Comparison of ENCODE assay signal across 11 mouse cellular contexts in genomic region chr10:117151241-117151640, GRCm38 (mm10). TPM values are rescaled to one million over a fixed set of nuclear protein-coding genes. Genes with fewer than 3 reads are reported as not detected.
A peak's percentile ranks its signal among the peaks of the same experiment; 100 is the strongest.
DNase-seq lines count a peak whose midpoint lies in the region; ATAC-seq and TF ChIP-seq lines count a peak whose summit lies in the region.
"Had no signal": no experiment of that assay in that cellular context is flagged by ENCODE, and none has a peak within 500 bp of the region (broad histone marks: within the 10 kb centered on the region; RNA-seq: fewer than 3 reads in every experiment).

No protein-coding gene starts in this region.

- H3K4me2 ChIP-seq in lung, embryonic 15.5 days: peak overlapping the region; percentile 79; the same call in 1 of the 2 replicates
- H3K4me2 ChIP-seq in liver, embryonic 14.5 days (ENCODE audit: low read depth): peak overlapping the region; percentile 43

- TF ChIP-seq EP300 in liver, embryonic 14.5 days (IDR thresholded peaks at IDR 0.05; ENCODE audit: low read depth): no peak

- no peak for DNase-seq in heart, embryonic 10.5 days (ENCODE audit: low spot score)
- no peak for DNase-seq in heart, adult 18-20 months
- DNase-seq in lung, postnatal 36 days: no peak
- DNase-seq in embryo, embryonic 11 days: peak; percentile 34
- no peak for DNase-seq in liver, embryonic 14.5 days (ENCODE audit: low read depth in 3 of 3, low spot score in 3 of 3)
- DNase-seq in thymus, postnatal 4 days: no peak
- no peak for DNase-seq in gastrocnemius, adult 2 months
- DNase-seq: adrenal gland, postnatal 10 days; cerebellum, postnatal 10 days; gastrocnemius, postnatal 14 days had no signal

- peak overlapping the region; percentile 85 for H3K27ac ChIP-seq in heart, embryonic 10.5 days
- H3K27ac ChIP-seq in lung, embryonic 15.5 days: no peak overlapping the region
- no peak overlapping the region for H3K27ac ChIP-seq in liver, embryonic 14.5 days
- no peak overlapping the region for H3K27ac ChIP-seq in gastrocnemius, adult 2 months

- intact Hi-C loops in gastrocnemius, adult 2 months (cut with DNase I): loop anchor here (5.0 kb wide), 1 partner anchor 61 kb away; no protein-coding TSS in a partner anchor

- H3K4me1 ChIP-seq in heart, embryonic 10.5 days: peaks cover 32% of the 10 kb centered on the region
- H3K4me1 ChIP-seq in lung, embryonic 15.5 days: peaks cover 38% of the 10 kb centered on the region
- H3K4me1 ChIP-seq in liver, embryonic 14.5 days (replicated peaks; ENCODE audit: control insufficient read depth in 2 of 2, insufficient read depth in 2 of 2, low read length in 1 of 2): peaks cover 17 to 24% of the 10 kb centered on the region in 2 experiments

- 7% methylated on average over 11 of the region's 11 CpGs for WGBS in heart, embryonic 10.5 days
- WGBS in lung, embryonic 15.5 days: 18% methylated on average over 11 of the region's 11 CpGs
- 43% methylated on average over 11 of the region's 11 CpGs for WGBS in liver, embryonic 14.5 days (ENCODE audit: insufficient replicate concordance)

- no peak for TF ChIP-seq CTCF in liver, embryonic 14.5 days (IDR thresholded peaks at IDR 0.05; ENCODE audit: low read depth)
- no peak for TF ChIP-seq CTCF in gastrocnemius, adult 2 months (IDR thresholded peaks at IDR 0.05)

- H3K36me3 ChIP-seq in heart, embryonic 10.5 days: no peaks in the 10 kb centered on the region
- no peaks in the 10 kb centered on the region for H3K36me3 ChIP-seq in lung, embryonic 15.5 days
- no peaks in the 10 kb centered on the region for H3K36me3 ChIP-seq in liver, embryonic 14.5 days (replicated peaks; ENCODE audit: control insufficient read depth, insufficient read depth, low read depth)

- H3K9ac ChIP-seq in lung, embryonic 15.5 days: no peak overlapping the region
- H3K9ac ChIP-seq in liver, embryonic 14.5 days (replicated peaks): no peak overlapping the region

- H3K27me3 ChIP-seq in heart, embryonic 10.5 days (ENCODE audit: insufficient read depth, poor library complexity, severe bottlenecking): no peaks in the 10 kb centered on the region
- H3K27me3 ChIP-seq in lung, embryonic 15.5 days: no peaks in the 10 kb centered on the region
- no peaks in the 10 kb centered on the region for H3K27me3 ChIP-seq in liver, embryonic 14.5 days (ENCODE audit: control insufficient read depth, insufficient read depth, low read length)

- no peak for ATAC-seq in lung, embryonic 15.5 days (ENCODE audit: borderline replicate concordance, extremely low read depth, low FRiP score, low TSS enrichment)
- no peak for ATAC-seq in liver, embryonic 14.5 days (ENCODE audit: insufficient read depth)

- peak overlapping the region; percentile 99 for H3K4me3 ChIP-seq in heart, embryonic 10.5 days
- H3K4me3 ChIP-seq in lung, embryonic 15.5 days: no peak overlapping the region
- no peak overlapping the region for H3K4me3 ChIP-seq in liver, embryonic 14.5 days (ENCODE audit: insufficient read depth in 1 of 2, low read depth in 2 of 2, low read length in 2 of 2)
- H3K4me3 ChIP-seq in gastrocnemius, adult 2 months: no peak overlapping the region

- no peaks in the 10 kb centered on the region for H3K9me3 ChIP-seq in heart, embryonic 10.5 days
- no peaks in the 10 kb centered on the region for H3K9me3 ChIP-seq in lung, embryonic 15.5 days
- no peaks in the 10 kb centered on the region for H3K9me3 ChIP-seq in liver, embryonic 14.5 days (ENCODE audit: control insufficient read depth, low read length)

RNA-seq across cellular contexts. Expression of gene Frs2, which starts 2.9 kb away (rescaled TPM):
- polyA plus RNA-seq in heart, embryonic 10.5 days (2016; fragmentation: Nextera tagmentation; extraction: Ambion mirVana): 20.0 and 23.0 TPM in 2 replicates
- 10 to 100 TPM; 15.3 to 16.4 TPM for total RNA-seq in heart, adult 18-20 months (2021)
- polyA plus RNA-seq in lung, embryonic 15.5 days (2015; fragmentation: Nextera tagmentation; extraction: Ambion mirVana): 14.5 and 17.4 TPM in 2 replicates
- polyA plus RNA-seq in liver, embryonic 14.5 days (2012; rRNA removed): 7.9 and 9.2 TPM in 2 replicates
- polyA plus RNA-seq in liver, embryonic 14.5 days (2014; fragmentation: Nextera tagmentation; extraction: Ambion mirVana): 8.8 and 11.2 TPM in 2 replicates
- total RNA-seq in gastrocnemius, adult 2 months (2021): 10 to 100 TPM in 1 of 2 experiments, 1 to 10 TPM in 1; 8.1 to 11.5 TPM
